ENCODE assay signal across 9 mouse cellular contexts in the genomic region with DNA sequence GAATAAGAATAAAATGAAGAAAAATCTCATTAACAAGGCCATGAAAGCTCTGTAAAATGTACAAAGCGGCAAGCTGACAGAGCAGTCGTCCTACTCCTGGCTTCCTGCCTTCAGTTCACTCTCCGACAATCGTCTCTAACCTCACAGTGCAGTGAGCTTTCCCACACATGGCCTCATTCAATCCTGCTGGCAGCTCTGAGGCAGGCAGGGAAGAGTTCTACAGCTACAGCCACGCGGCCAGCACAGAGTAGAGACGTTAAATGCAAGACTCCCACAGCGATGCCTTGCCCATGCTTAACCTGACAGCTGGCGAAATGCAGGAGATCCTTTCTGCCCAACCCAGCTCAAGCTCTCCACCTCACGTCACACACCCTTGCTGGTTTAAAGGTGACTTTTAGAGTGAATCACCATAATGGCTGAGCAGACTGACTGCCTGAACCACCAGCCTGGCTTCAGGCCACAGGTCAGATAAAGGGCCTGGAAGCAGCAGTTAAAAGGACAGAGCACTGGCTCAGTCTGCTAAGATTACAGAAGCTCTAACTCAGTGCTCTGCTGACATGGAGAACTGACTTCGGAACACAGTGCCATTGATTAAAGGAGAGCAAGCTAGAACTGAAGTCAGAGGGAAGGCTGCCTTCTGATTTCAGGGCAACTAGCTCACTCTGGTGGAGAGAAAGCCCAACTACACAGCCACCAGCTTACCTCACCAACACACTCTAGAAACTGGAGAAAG. TPM values are rescaled to one million over a fixed set of nuclear protein-coding genes. Genes with fewer than 3 reads are reported as not detected.
DNase-seq lines count a peak whose midpoint lies in the region; ATAC-seq and TF ChIP-seq lines count a peak whose summit lies in the region.
"Had no signal": no experiment of that assay in that cellular context is flagged by ENCODE, and none has a peak within 500 bp of the region (broad histone marks: within the 10 kb centered on the region; RNA-seq: fewer than 3 reads in every experiment).

No protein-coding gene starts in this region.

- peaks cover 4% of the 10 kb centered on the region; the same call in 1 of the 2 replicates for H3K36me3 ChIP-seq in ES-E14 (ENCODE audit: control insufficient read depth, insufficient read depth, low read length, poor library complexity, severe bottlenecking)

- TF ChIP-seq POLR2A in bone marrow, adult 2 months (IDR thresholded peaks at IDR 0.05; ENCODE audit: borderline replicate concordance, control insufficient read depth, low read depth, low read length): no peak
- no peak for TF ChIP-seq POLR2A in lung, adult 2 months (IDR thresholded peaks at IDR 0.05; ENCODE audit: borderline replicate concordance, extremely low read depth, low read depth, low read length)

- intact Hi-C loops in heart, postnatal 10 days (cut with DNase I): loop anchor here (2.0 to 10.0 kb wide), 5 partner anchors 33 to 841 kb away; partner anchors contain the start of gene Rybp

- H3K9me3 ChIP-seq in ES-E14 (ENCODE audit: control insufficient read depth, insufficient read depth, low read depth, low read length): no peaks in the 10 kb centered on the region

- 88% methylated on average over 11 of the region's 11 CpGs for WGBS in bone marrow, adult 2 months
- WGBS in lung, adult 2 months: 69% methylated on average over 11 of the region's 11 CpGs

- TF ChIP-seq CTCF in bone marrow, adult 2 months (IDR thresholded peaks at IDR 0.05; ENCODE audit: control insufficient read depth, insufficient read depth, low read length): 0 out of 2 replicates have a peak, but pooled peaks have one; percentile 12
- TF ChIP-seq CTCF in lung, adult 2 months (IDR thresholded peaks at IDR 0.05; ENCODE audit: insufficient read depth, low read length): 0 out of 2 replicates have a peak, but pooled peaks have one; percentile 33

- peak; percentile 20 for DNase-seq in ES-E14 (ENCODE audit: low read depth, low spot score)
- DNase-seq in heart, postnatal 10 days: peak; percentile 71 to 76
- peak; percentile 60 to 66 for DNase-seq in kidney, postnatal 4 days
- no peak for DNase-seq in lung, adult 2 months
- peak; percentile 54 for DNase-seq in retina, postnatal 1 day
- DNase-seq in spleen, postnatal 10 days (ENCODE audit: low spot score in 2 of 2): no peak

- H3K9ac ChIP-seq in ES-E14 (ENCODE audit: insufficient read depth, low read depth, low read length, poor library complexity, severe bottlenecking): no peak overlapping the region

- H3K4me3 ChIP-seq in ES-E14 (ENCODE audit: insufficient read depth in 1 of 2, low read depth in 1 of 2, low read length in 2 of 2, poor library complexity in 1 of 2, severe bottlenecking in 1 of 2): no peak overlapping the region
- H3K4me3 ChIP-seq in bone marrow, adult 2 months (replicated peaks; ENCODE audit: control insufficient read depth, low read depth, low read length): no peak overlapping the region
- no peak overlapping the region for H3K4me3 ChIP-seq in lung, adult 2 months (replicated peaks; ENCODE audit: extremely low read depth, low read depth, low read length)
- H3K4me3 ChIP-seq: erythroblast, embryonic 14.5 days had no signal

- H3K4me1 ChIP-seq in ES-E14 (ENCODE audit: control insufficient read depth in 2 of 2, insufficient read depth in 2 of 2, low read length in 2 of 2, poor library complexity in 1 of 2): peaks cover 0 to 2% of the 10 kb centered on the region in 2 experiments; a peak in 1 of 4 replicates
- H3K4me1 ChIP-seq in bone marrow, adult 2 months (ENCODE audit: control insufficient read depth, insufficient read depth, low read length): no peaks in the 10 kb centered on the region
- no peaks in the 10 kb centered on the region for H3K4me1 ChIP-seq in lung, adult 2 months (ENCODE audit: control insufficient read depth, insufficient read depth, low read length)

- H3K27ac ChIP-seq in ES-E14 (ENCODE audit: insufficient read depth, low read depth, low read length, poor library complexity, severe bottlenecking): no peak overlapping the region
- H3K27ac ChIP-seq in bone marrow, adult 2 months (ENCODE audit: control insufficient read depth, insufficient read depth, low read depth, low read length, poor library complexity): no peak overlapping the region

- ATAC-seq in erythroid progenitor cell, adult 5-6 weeks (replicated peaks; ENCODE audit: low FRiP score, poor library complexity, severe bottlenecking): peak; percentile 53; the same call in 1 of the 2 replicates

- in situ Hi-C loops in ES-E14 (cut with MboI; ENCODE audit: low sequenced_read_pairs in 2 of 2, unreplicated experiment in 2 of 2): no loop called here

TF ChIP-seq in ES-E14, 5 proteins besides CTCF, POLR2A, EP300 and RAD21:
- TF ChIP-seq CHD2 (IDR thresholded peaks at IDR 0.05; ENCODE audit: low read depth, low read length) (no peak), ZC3H11A (IDR thresholded peaks at IDR 0.05; ENCODE audit: borderline replicate concordance, low read depth, low read length) (no peak), HCFC1 (IDR thresholded peaks at IDR 0.05; ENCODE audit: borderline replicate concordance, insufficient read depth, low read length) (no peak), ZNF384 (IDR thresholded peaks at IDR 0.05; ENCODE audit: low read depth, low read length) (no peak), MAFK (IDR thresholded peaks at IDR 0.05; ENCODE audit: insufficient read depth, low read depth, low read length) (no peak)

RNA-seq across cellular contexts. Expression of gene Shq1, which starts 25.3 kb away (rescaled TPM):
- 23.4 and 25.1 TPM in 2 replicates for total RNA-seq in ES-E14 (2012; rRNA removed)
- 3.3 and 6.4 TPM in 2 replicates for polyA plus RNA-seq in bone marrow, adult 2 months (2011; ENCODE audit: insufficient read depth, insufficient read length, low replicate concordance, missing spikeins)
- total RNA-seq in erythroid progenitor cell, adult 5-6 weeks (2015; ENCODE audit: low replicate concordance): under 0.01 and 1.7 TPM in 2 replicates
- 0.30 and 3.7 TPM in 2 replicates for total RNA-seq in erythroid progenitor cell, adult 5-6 weeks (2017; ENCODE audit: low replicate concordance)
- 1 to 10 TPM; 4.6 to 5.3 TPM for total RNA-seq in heart, postnatal 10 days (2021)
- 3.0 and 3.2 TPM in 2 replicates for polyA plus RNA-seq in lung, adult 2 months (2012; rRNA removed)

RNA-seq across cellular contexts. Expression of gene Gxylt2, which starts 58.9 kb away (rescaled TPM):
- 0.58 and 1.3 TPM in 2 replicates for total RNA-seq in ES-E14 (2012; rRNA removed)
- polyA plus RNA-seq in bone marrow, adult 2 months (2011; ENCODE audit: insufficient read depth, insufficient read length, low replicate concordance, missing spikeins): 0.25 and 0.90 TPM in 2 replicates
- not detected in 2 replicates for total RNA-seq in erythroid progenitor cell, adult 5-6 weeks (2015; ENCODE audit: low replicate concordance)
- total RNA-seq in erythroid progenitor cell, adult 5-6 weeks (2017; ENCODE audit: low replicate concordance): not detected in 2 replicates
- total RNA-seq in heart, postnatal 10 days (2021): 10 to 100 TPM in 1 of 2 experiments, 1 to 10 TPM in 1; 9.8 to 10.8 TPM
- polyA plus RNA-seq in lung, adult 2 months (2012; rRNA removed): 1.7 and 2.2 TPM in 2 replicates
- polyA plus RNA-seq: erythroblast, embryonic 14.5 days had no signal

Comparison
In these comparisons a context has a peak if more than half of its experiments do, and no peak if none do; other contexts are left out.
1. DNase-seq: peak in ES-E14 (single experiment), heart, postnatal 10 days (2 of 2), kidney, postnatal 4 days (2 of 2) and retina, postnatal 1 day (single experiment); none in lung, adult 2 months (single experiment) and spleen, postnatal 10 days (0 of 2).